Mouse (Mus musculus) liver, adult 10 weeks (tissue): ENCODE results near the gene Pitx2. TPM values are rescaled to one million over a fixed set of nuclear protein-coding genes. Genes with fewer than 3 reads are reported as not detected.

ENCODE experiments used
- polyA plus RNA-seq: library from polyadenylated mRNA; stranded (reverse); fragments of 350-450 nt; fragmentation: Illumina TruSeq; extraction: RNeasy Lipid Tissue Mini Kit (QIAGEN cat#74804); gene quantifications from one replicate; pipeline ENCODE4 v1.2.3, GENCODE M21; 2014; ENCODE audit warnings: low read depth, low replicate concordance

Gene Pitx2
- not detected for polyA plus RNA-seq

DNA sequence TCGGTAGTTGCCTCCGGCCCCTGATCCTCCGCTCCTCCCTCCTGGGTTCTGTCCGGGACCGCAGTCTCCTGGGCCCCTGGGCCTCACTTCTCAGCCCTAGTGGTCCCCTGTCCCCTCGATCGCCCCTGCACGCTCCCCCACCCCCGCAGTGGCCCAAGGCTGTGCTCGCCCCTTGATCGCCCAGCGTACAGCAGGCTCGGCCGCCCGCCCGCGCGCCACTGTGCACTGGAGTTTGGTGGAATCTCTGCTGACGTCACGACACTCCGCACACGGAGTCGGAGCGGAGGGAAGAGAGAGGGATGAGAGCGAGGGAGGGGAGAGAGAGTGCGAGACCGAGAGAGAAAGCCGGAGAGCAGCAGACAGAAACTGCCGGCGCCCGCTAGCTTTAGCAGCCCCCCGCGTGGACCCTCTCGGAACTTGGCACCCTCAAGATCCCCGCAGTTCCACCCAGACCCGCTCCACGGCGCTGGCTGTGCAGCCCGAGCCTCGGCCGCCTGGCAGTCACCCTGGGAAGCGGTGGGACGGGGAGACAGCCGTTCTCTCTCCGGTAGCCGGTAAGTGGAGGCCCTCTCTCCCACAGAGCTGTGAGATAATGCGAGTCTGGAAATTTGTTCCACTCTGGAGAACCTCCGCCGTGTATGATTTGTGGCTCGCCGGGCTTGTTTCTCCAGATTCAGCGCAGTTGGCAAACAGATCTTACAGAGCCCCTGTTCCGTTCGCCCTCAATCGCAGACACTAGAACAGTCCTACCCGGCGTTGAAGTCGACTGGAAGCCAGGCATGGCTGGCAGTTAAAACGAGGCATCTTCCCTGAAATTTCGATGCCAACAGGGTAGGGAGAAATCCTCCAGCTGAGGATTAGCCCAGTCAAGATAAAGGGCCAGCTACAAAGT, at the start of gene Pitx2:
Pitx2 (plus strand) TSS at position 270 of the 892 bp plus-strand sequence.

Other genes with a start within 250 kb of the Pitx2 start
- 59.8 TPM for gene Enpep, start 132.8 kb downstream of the Pitx2 start, polyA plus RNA-seq